Mouse (Mus musculus): Measurements from ENCODE around the gene Sall1.

- TF ChIP-seq CTCF (IDR thresholded peaks at IDR 0.05; ENCODE audit: low read depth) = no peak
- TF ChIP-seq EP300 (IDR thresholded peaks at IDR 0.05; ENCODE audit: low read depth) = no peak
Measured at GRCm38 (mm10) chr8:89006426-89006825, 37.5 kb downstream of the Sall1 start.
